In genomic region chr4:141792554-141793281, GRCm38 (mm10) we compare ENCODE assay signal across 7 mouse cellular contexts. TPM values are rescaled to one million over a fixed set of nuclear protein-coding genes. Genes with fewer than 3 reads are reported as not detected.
DNase-seq lines count a peak whose midpoint lies in the region; ATAC-seq and TF ChIP-seq lines count a peak whose summit lies in the region.

No protein-coding gene starts in this region.

- DNase-seq in lung, embryonic 14.5 days = no peak
- DNase-seq in lung, postnatal 10 days = no peak
- peak; percentile 31 for DNase-seq in hindbrain, embryonic 14.5 days (ENCODE audit: low spot score)
- DNase-seq in layer of hippocampus, postnatal 10 days (ENCODE audit: low spot score in 2 of 2) = no peak
- DNase-seq in thymus, postnatal 4 days = no peak

- peak overlapping the region; percentile 89 for H3K27ac ChIP-seq in lung, embryonic 14.5 days (ENCODE audit: low read depth)
- peak overlapping the region; percentile 90 for H3K27ac ChIP-seq in embryonic facial prominence, embryonic 12.5 days
- H3K27ac ChIP-seq in hindbrain, embryonic 14.5 days = peak overlapping the region; percentile 92
- H3K27ac ChIP-seq in midbrain, embryonic 12.5 days (replicated peaks) = peak overlapping the region; percentile 92

- peak overlapping the region; percentile 60 for H3K4me2 ChIP-seq in lung, embryonic 14.5 days
- peak overlapping the region; percentile 55 for H3K4me2 ChIP-seq in embryonic facial prominence, embryonic 12.5 days (replicated peaks)
- H3K4me2 ChIP-seq in hindbrain, embryonic 14.5 days (replicated peaks) = peak overlapping the region; percentile 69
- H3K4me2 ChIP-seq in midbrain, embryonic 12.5 days (replicated peaks) = peak overlapping the region; percentile 64

- TF ChIP-seq CTCF in lung, embryonic 14.5 days (IDR thresholded peaks at IDR 0.05; ENCODE audit: low read depth) = no peak

- peaks cover 14% of the 10 kb centered on the region for H3K36me3 ChIP-seq in lung, embryonic 14.5 days (ENCODE audit: insufficient read depth)
- H3K36me3 ChIP-seq in embryonic facial prominence, embryonic 12.5 days = 0 out of 2 replicates have a peak, but pooled peaks cover 14% of the 10 kb centered on the region
- peaks cover 21% of the 10 kb centered on the region for H3K36me3 ChIP-seq in hindbrain, embryonic 14.5 days (replicated peaks; ENCODE audit: control insufficient read depth, insufficient read depth)
- peaks cover 16% of the 10 kb centered on the region for H3K36me3 ChIP-seq in midbrain, embryonic 12.5 days

- H3K27me3 ChIP-seq in lung, embryonic 14.5 days (ENCODE audit: insufficient read depth, low read length) = no peaks in the 10 kb centered on the region
- H3K27me3 ChIP-seq in embryonic facial prominence, embryonic 12.5 days = no peaks in the 10 kb centered on the region
- H3K27me3 ChIP-seq in hindbrain, embryonic 14.5 days (ENCODE audit: control insufficient read depth, insufficient read depth, low read length) = no peaks in the 10 kb centered on the region
- no peaks in the 10 kb centered on the region for H3K27me3 ChIP-seq in midbrain, embryonic 12.5 days

- no peak for ATAC-seq in lung, embryonic 14.5 days (ENCODE audit: insufficient read depth)
- ATAC-seq in embryonic facial prominence, embryonic 12.5 days (ENCODE audit: insufficient number of reproducible peaks, insufficient read depth, low FRiP score, low TSS enrichment) = no peak
- ATAC-seq in hindbrain, embryonic 14.5 days (ENCODE audit: low FRiP score) = no peak
- ATAC-seq in midbrain, embryonic 12.5 days (ENCODE audit: low FRiP score, low read depth) = no peak

- no peaks in the 10 kb centered on the region for H3K4me1 ChIP-seq in lung, embryonic 14.5 days (ENCODE audit: insufficient read depth)
- H3K4me1 ChIP-seq in embryonic facial prominence, embryonic 12.5 days = peaks cover 20% of the 10 kb centered on the region
- peaks cover 21% of the 10 kb centered on the region for H3K4me1 ChIP-seq in hindbrain, embryonic 14.5 days (replicated peaks; ENCODE audit: control insufficient read depth, insufficient read depth, low read length)
- peaks cover 23% of the 10 kb centered on the region for H3K4me1 ChIP-seq in midbrain, embryonic 12.5 days

- H3K9me3 ChIP-seq in lung, embryonic 14.5 days (ENCODE audit: low read depth, low read length) = no peaks in the 10 kb centered on the region
- no peaks in the 10 kb centered on the region for H3K9me3 ChIP-seq in embryonic facial prominence, embryonic 12.5 days
- no peaks in the 10 kb centered on the region for H3K9me3 ChIP-seq in hindbrain, embryonic 14.5 days (ENCODE audit: control insufficient read depth, low read length)
- no peaks in the 10 kb centered on the region for H3K9me3 ChIP-seq in midbrain, embryonic 12.5 days

- H3K4me3 ChIP-seq in lung, embryonic 14.5 days (ENCODE audit: low read depth, low read length) = peak overlapping the region; percentile 55
- H3K4me3 ChIP-seq in embryonic facial prominence, embryonic 12.5 days = peak overlapping the region; percentile 76
- peak overlapping the region; percentile 77 for H3K4me3 ChIP-seq in hindbrain, embryonic 14.5 days (replicated peaks; ENCODE audit: low read length)
- H3K4me3 ChIP-seq in midbrain, embryonic 12.5 days = peak overlapping the region; percentile 75

- WGBS in lung, embryonic 14.5 days = 11% methylated on average over 10 of the region's 10 CpGs
- 12% methylated on average over 10 of the region's 10 CpGs for WGBS in embryonic facial prominence, embryonic 12.5 days
- 10% methylated on average over 10 of the region's 10 CpGs for WGBS in hindbrain, embryonic 14.5 days
- WGBS in midbrain, embryonic 12.5 days = 12% methylated on average over 10 of the region's 10 CpGs

- H3K9ac ChIP-seq in lung, embryonic 14.5 days = peak overlapping the region; percentile 27; the same call in 1 of the 2 replicates
- no peak overlapping the region for H3K9ac ChIP-seq in embryonic facial prominence, embryonic 12.5 days
- H3K9ac ChIP-seq in hindbrain, embryonic 14.5 days = peak overlapping the region; percentile 71
- H3K9ac ChIP-seq in midbrain, embryonic 12.5 days (replicated peaks) = peak overlapping the region; percentile 77; the same call in 1 of the 2 replicates

RNA-seq across cellular contexts. Expression of gene Casp9, which starts 0.7 kb away (rescaled TPM):
- 21.5 and 22.3 TPM in 2 replicates for polyA plus RNA-seq in lung, embryonic 14.5 days (2014; fragmentation: Nextera tagmentation; extraction: Ambion mirVana)
- 18.1 and 21.9 TPM in 2 replicates for polyA plus RNA-seq in embryonic facial prominence, embryonic 12.5 days (2016; fragmentation: Nextera tagmentation; extraction: Ambion mirVana)
- polyA plus RNA-seq in hindbrain, embryonic 14.5 days (2014; fragmentation: Nextera tagmentation; extraction: Ambion mirVana) = 17.6 and 18.7 TPM in 2 replicates
- 24.9 and 27.0 TPM in 2 replicates for polyA plus RNA-seq in midbrain, embryonic 12.5 days (2016; fragmentation: Nextera tagmentation; extraction: Ambion mirVana)
- 10 to 100 TPM; 21.7 to 22.7 TPM for total RNA-seq in layer of hippocampus, postnatal 10 days (2021)

RNA-seq across cellular contexts. Expression of gene Dnajc16, which starts 2.0 kb away (rescaled TPM):
- polyA plus RNA-seq in lung, embryonic 14.5 days (2014; fragmentation: Nextera tagmentation; extraction: Ambion mirVana) = 3.5 and 4.2 TPM in 2 replicates
- 4.1 and 4.7 TPM in 2 replicates for polyA plus RNA-seq in embryonic facial prominence, embryonic 12.5 days (2016; fragmentation: Nextera tagmentation; extraction: Ambion mirVana)
- polyA plus RNA-seq in hindbrain, embryonic 14.5 days (2014; fragmentation: Nextera tagmentation; extraction: Ambion mirVana) = 5.5 and 6.3 TPM in 2 replicates
- 6.7 and 6.8 TPM in 2 replicates for polyA plus RNA-seq in midbrain, embryonic 12.5 days (2016; fragmentation: Nextera tagmentation; extraction: Ambion mirVana)
- total RNA-seq in layer of hippocampus, postnatal 10 days (2021) = 10 to 100 TPM; 24.9 to 28.5 TPM

RNA-seq across cellular contexts. Expression of gene Cela2a, which starts 33.2 kb away (rescaled TPM):
- polyA plus RNA-seq in lung, embryonic 14.5 days (2014; fragmentation: Nextera tagmentation; extraction: Ambion mirVana) = not detected in 2 replicates
- not detected in 2 replicates for polyA plus RNA-seq in embryonic facial prominence, embryonic 12.5 days (2016; fragmentation: Nextera tagmentation; extraction: Ambion mirVana)
- polyA plus RNA-seq in hindbrain, embryonic 14.5 days (2014; fragmentation: Nextera tagmentation; extraction: Ambion mirVana) = not detected in 2 replicates
- polyA plus RNA-seq in midbrain, embryonic 12.5 days (2016; fragmentation: Nextera tagmentation; extraction: Ambion mirVana) = not detected in 2 replicates
- not detected for total RNA-seq in layer of hippocampus, postnatal 10 days (2021)

RNA-seq across cellular contexts. Expression of gene Agmat, which starts 46.2 kb away (rescaled TPM):
- polyA plus RNA-seq in lung, embryonic 14.5 days (2014; fragmentation: Nextera tagmentation; extraction: Ambion mirVana) = not detected in 2 replicates
- not detected in 2 replicates for polyA plus RNA-seq in embryonic facial prominence, embryonic 12.5 days (2016; fragmentation: Nextera tagmentation; extraction: Ambion mirVana)
- 0.23 TPM in 1 of 2 replicates, not detected in the other for polyA plus RNA-seq in hindbrain, embryonic 14.5 days (2014; fragmentation: Nextera tagmentation; extraction: Ambion mirVana)
- polyA plus RNA-seq in midbrain, embryonic 12.5 days (2016; fragmentation: Nextera tagmentation; extraction: Ambion mirVana) = not detected in 2 replicates
- not detected for total RNA-seq in layer of hippocampus, postnatal 10 days (2021)

RNA-seq across cellular contexts. Expression of gene Ctrc, which starts 53.4 kb away (rescaled TPM):
- not detected in 2 replicates for polyA plus RNA-seq in lung, embryonic 14.5 days (2014; fragmentation: Nextera tagmentation; extraction: Ambion mirVana)
- not detected in 2 replicates for polyA plus RNA-seq in embryonic facial prominence, embryonic 12.5 days (2016; fragmentation: Nextera tagmentation; extraction: Ambion mirVana)
- polyA plus RNA-seq in hindbrain, embryonic 14.5 days (2014; fragmentation: Nextera tagmentation; extraction: Ambion mirVana) = not detected in 2 replicates
- not detected in 2 replicates for polyA plus RNA-seq in midbrain, embryonic 12.5 days (2016; fragmentation: Nextera tagmentation; extraction: Ambion mirVana)
- not detected for total RNA-seq in layer of hippocampus, postnatal 10 days (2021)
